Mouse (Mus musculus) CH12.LX (cell line): Measurements from ENCODE around the gene Dclre1b. TPM values are rescaled to one million over a fixed set of nuclear protein-coding genes. Genes with fewer than 3 reads are reported as not detected.
"Not testable (repeated sequence)": the region's sequence is repeated elsewhere in the genome, so short reads cannot be mapped to it uniquely, and the experiment has no call there.

Experiments used
- DNase-seq: peaks from one replicate; pipeline ENCODE4 v3.0.0-alpha.2; 2013; ENCODE audit errors: extremely low read depth
- H3K27ac ChIP-seq: 2 replicates; pipeline ENCODE4 v1.5.1; 2012; ENCODE audit warnings: low read depth, mild to moderate bottlenecking, control low read depth, moderate library complexity; ENCODE audit not compliant: insufficient read depth
- H3K27me3 ChIP-seq: replicated peaks from 2 replicates; pipeline ENCODE3; 2012; ENCODE audit warnings: inconsistent platforms
- H3K36me3 ChIP-seq, 2 experiments: replicated peaks in 1 of 2; 2 replicates each; pipeline versions ENCODE3 to v1.6.1; 2012; ENCODE audit warnings: inconsistent platforms in 1 of 2, low read length in 1 of 2, mild to moderate bottlenecking in 1 of 2, mixed read lengths in 1 of 2, moderate library complexity in 1 of 2; ENCODE audit not compliant: control insufficient read depth in 1 of 2, insufficient read depth in 1 of 2
- H3K4me1 ChIP-seq, 2 experiments: 2 replicates each; pipeline ENCODE4 v1.6.1; 2012; ENCODE audit warnings: inconsistent platforms in 1 of 2, moderate library complexity in 1 of 2; ENCODE audit not compliant: insufficient read depth in 2 of 2, control insufficient read depth in 1 of 2
- H3K4me2 ChIP-seq: 2 replicates; pipeline ENCODE4 v1.6.1; 2012; ENCODE audit warnings: low read depth, mild to moderate bottlenecking, control low read depth; ENCODE audit not compliant: poor library complexity, insufficient read depth, severe bottlenecking
- H3K4me3 ChIP-seq, 3 experiments: fragments of 150-350 bp in 1 of 3; sonication (generic) in 1 of 3; replicated peaks in 1 of 3; 2 replicates each; pipeline versions ENCODE3 to v1.5.1; 2011 to 2012; ENCODE audit warnings: low read depth in 2 of 3, low read length in 2 of 3, mild to moderate bottlenecking in 2 of 3, moderate library complexity in 2 of 3, control low read depth in 1 of 3, improper control_type of control experiment in 1 of 3, inconsistent platforms in 1 of 3, mixed read lengths in 1 of 3; ENCODE audit not compliant: poor library complexity in 1 of 3
- H3K79me2 ChIP-seq: replicated peaks from 2 replicates; pipeline ENCODE4 v1.6.1; 2012; ENCODE audit warnings: mild to moderate bottlenecking, moderate library complexity; ENCODE audit not compliant: control insufficient read depth, poor library complexity, insufficient read depth, severe bottlenecking; ENCODE audit errors: extremely low read depth
- H3K9ac ChIP-seq: 2 replicates; pipeline ENCODE4 v1.6.1; 2012; ENCODE audit warnings: low read depth, mild to moderate bottlenecking, control low read depth, moderate library complexity; ENCODE audit not compliant: insufficient read depth
- H3K9me3 ChIP-seq: replicated peaks from 2 replicates; pipeline ENCODE3; 2012; ENCODE audit warnings: low read length, inconsistent platforms, mixed read lengths
- BHLHE40 ChIP-seq: IDR thresholded peaks from 2 replicates; pipeline ENCODE4 v1.6.1; 2011; ENCODE audit warnings: mild to moderate bottlenecking, low read depth, low read length, improper control_type of control experiment
- CHD1 ChIP-seq: IDR thresholded peaks from 2 replicates; pipeline ENCODE4 v1.6.1; 2012; ENCODE audit warnings: low read depth, low read length, improper control_type of control experiment, inconsistent platforms
- E2F4 ChIP-seq: IDR thresholded peaks from 2 replicates; pipeline ENCODE4 v1.6.1; 2011; ENCODE audit warnings: low read depth, low read length, improper control_type of control experiment; ENCODE audit not compliant: insufficient replicate concordance
- ELF1 ChIP-seq: IDR thresholded peaks from 2 replicates; pipeline ENCODE4 v1.6.1; 2014; ENCODE audit warnings: low read depth, mild to moderate bottlenecking, inconsistent platforms, low read length, improper control_type of control experiment
- EP300 ChIP-seq: IDR thresholded peaks from 2 replicates; pipeline ENCODE4 v1.6.1; 2011; ENCODE audit warnings: low read length, improper control_type of control experiment
- IRF4 ChIP-seq: IDR thresholded peaks from 2 replicates; pipeline ENCODE4 v1.6.1; 2014; ENCODE audit warnings: low read depth, mild to moderate bottlenecking, inconsistent platforms, low read length, improper control_type of control experiment
- JUND ChIP-seq: conservative IDR thresholded peaks from 2 replicates; pipeline ENCODE4 v1.6.1; 2011; ENCODE audit warnings: low read depth, low read length, improper control_type of control experiment
- KAT2A ChIP-seq: IDR thresholded peaks from 2 replicates; pipeline ENCODE4 v1.6.1; 2012; ENCODE audit warnings: low read length, improper control_type of control experiment, inconsistent platforms; ENCODE audit not compliant: insufficient replicate concordance
- MAFK ChIP-seq: IDR thresholded peaks from 2 replicates; pipeline ENCODE4 v1.6.1; 2011; ENCODE audit warnings: low read length, improper control_type of control experiment; ENCODE audit not compliant: insufficient replicate concordance
- MAX ChIP-seq: IDR thresholded peaks from 2 replicates; pipeline ENCODE4 v1.6.1; 2011; ENCODE audit warnings: low read length, improper control_type of control experiment
- MAZ ChIP-seq: IDR thresholded peaks from 2 replicates; pipeline ENCODE4 v1.6.1; 2012; ENCODE audit warnings: low read depth, mild to moderate bottlenecking, inconsistent platforms, low read length, improper control_type of control experiment, moderate library complexity
- MXI1 ChIP-seq: IDR thresholded peaks from 2 replicates; pipeline ENCODE4 v1.6.1; 2011; ENCODE audit warnings: mild to moderate bottlenecking, low read depth, low read length, improper control_type of control experiment
- NRF1 ChIP-seq: IDR thresholded peaks from 2 replicates; pipeline ENCODE4 v1.6.1; 2014; ENCODE audit warnings: low read depth, mild to moderate bottlenecking, inconsistent platforms, low read length, improper control_type of control experiment, moderate library complexity
- POLR2AphosphoS2 ChIP-seq: IDR thresholded peaks from 2 replicates; pipeline ENCODE4 v1.6.1; 2011; ENCODE audit warnings: low read depth, low read length, improper control_type of control experiment
- RAD21 ChIP-seq: IDR thresholded peaks from 2 replicates; pipeline ENCODE4 v1.6.1; 2011; ENCODE audit warnings: low read depth, mild to moderate bottlenecking, low read length, improper control_type of control experiment, moderate library complexity
- RCOR1 ChIP-seq: conservative IDR thresholded peaks from 2 replicates; pipeline ENCODE4 v1.6.1; 2012; ENCODE audit warnings: low read depth, mild to moderate bottlenecking, inconsistent platforms, low read length, improper control_type of control experiment
- SIN3A ChIP-seq: IDR thresholded peaks from 2 replicates; pipeline ENCODE4 v1.6.1; 2012; ENCODE audit warnings: low read length, improper control_type of control experiment, inconsistent platforms
- SMC3 ChIP-seq: IDR thresholded peaks from 2 replicates; pipeline ENCODE4 v1.6.1; 2011; ENCODE audit warnings: low read depth, low read length, improper control_type of control experiment
- TBP ChIP-seq: conservative IDR thresholded peaks from 2 replicates; pipeline ENCODE4 v1.6.1; 2011; ENCODE audit warnings: low read depth, low read length, improper control_type of control experiment
- UBTF ChIP-seq: IDR thresholded peaks from 2 replicates; pipeline ENCODE4 v1.6.1; 2012; ENCODE audit warnings: low read depth, mild to moderate bottlenecking, inconsistent platforms, low read length, improper control_type of control experiment, moderate library complexity
- ZKSCAN1 ChIP-seq: IDR thresholded peaks from 2 replicates; pipeline ENCODE4 v1.6.1; 2012; ENCODE audit warnings: low read depth, inconsistent platforms, low read length, improper control_type of control experiment, borderline replicate concordance
- dilution Hi-C: fragments of 300-500 bp; cut with MboI; formaldehyde crosslinking; loops from 2 replicates; pipeline ENCODE4 v1.14.3; 2020; ENCODE audit warnings: low sequenced_read_pairs; ENCODE audit not compliant: extremely low pct_unique_long_range_greater_than_20kb, extremely low pct_ligation_motif_present
- in situ Hi-C: fragments of 300-500 bp; cut with MboI; formaldehyde crosslinking; loops from 3 replicates; pipeline ENCODE4 v1.14.3; 2019; ENCODE audit warnings: low sequenced_read_pairs, low pct_ligation_motif_present, low pct_unique_long_range_greater_than_20kb, mixed read lengths
- polyA plus RNA-seq: library from polyadenylated mRNA; unstranded; fragments of >175 nt; gene quantifications from 2 replicates; pipeline ENCODE4 v1.2.1, GENCODE M21; 2012; ENCODE audit warnings: low read depth; ENCODE audit not compliant: insufficient read length
- total RNA-seq, 2 experiments: library from RNA; depleted of rRNA; stranded (reverse); fragments of 300-350 nt in 1 of 2; fragments of >200 nt in 1 of 2; gene quantifications; 2 replicates each; pipeline ENCODE4 v1.2.3; 2012 to 2014

Gene Dclre1b
- total and polyA plus RNA-seq, 3 experiments: 10.2 to 32.2 (median 16.7) TPM

- in situ Hi-C loops: no loop called here
- Histone ChIP-seq H3K4me2 (no peak overlapping the region), H3K27ac (no peak overlapping the region)
Observed at GRCm38 (mm10) chr3:103792566-103792965, 16.7 kb downstream of the Dclre1b start.

GRCm38 (mm10) chr3:103792111-103792406 lies 17.2 kb downstream of the Dclre1b start:
- H3K9ac ChIP-seq, DNase-seq, H3K27me3 ChIP-seq, dilution Hi-C loops, H3K36me3 ChIP-seq, H3K27ac ChIP-seq, H3K9me3 ChIP-seq, in situ Hi-C loops: not testable (repeated sequence)
- Histone ChIP-seq H3K4me2 (peak overlapping the region; percentile 70; the same call in 1 of the 2 replicates), H3K79me2 (peaks cover 39% of the 10 kb centered on the region), H3K4me1 (peaks cover 9 to 45% of the 10 kb centered on the region in 2 experiments; a peak in 3 of 4 replicates), H3K4me3 (peak overlapping the region in 1 of 3 experiments; percentile 93)

More at GRCm38 (mm10) chr3:103792566-103792965, 16.7 kb downstream of the Dclre1b start:
- Histone ChIP-seq H3K9ac (no peak overlapping the region), H3K9me3 (no peaks in the 10 kb centered on the region), H3K36me3 (no peaks in the 10 kb centered on the region), H3K27me3 (peaks cover 5% of the 10 kb centered on the region), H3K79me2 (peaks cover 34% of the 10 kb centered on the region), H3K4me3 (no peak overlapping the region), H3K4me1 (peaks cover 6 to 40% of the 10 kb centered on the region in 2 experiments; a peak in 3 of 4 replicates)
- dilution Hi-C loops: no loop called here
- no peak for DNase-seq
- TF ChIP-seq MAFK: no peak
- no peak for TF ChIP-seq POLR2AphosphoS2
- no peak for TF ChIP-seq CHD1
- no peak for TF ChIP-seq RAD21
- no peak for TF ChIP-seq RCOR1
- TF ChIP-seq MXI1: no peak
- no peak for TF ChIP-seq MAX
- TF ChIP-seq NRF1: no peak
- TF ChIP-seq TBP: no peak
- TF ChIP-seq IRF4: no peak
- TF ChIP-seq SMC3: no peak

GRCm38 (mm10) chr3:103791230-103792110 lies 17.8 kb downstream of the Dclre1b start, which contains the start of gene Hipk1:
TSS of gene Hipk1 (minus strand) at chr3:103791563.
- Histone ChIP-seq H3K9me3 (no peaks in the 10 kb centered on the region), H3K79me2 (peaks cover 45% of the 10 kb centered on the region), H3K27me3 (peaks cover 5% of the 10 kb centered on the region), H3K4me2 (peak within 1 kb of the TSS; percentile 70), H3K9ac (peak within 1 kb of the TSS; percentile 83), H3K4me1 (peaks cover 11 to 49% of the 10 kb centered on the region in 2 experiments; a peak in 3 of 4 replicates), H3K36me3 (peaks cover 0 to under 1% of the 10 kb centered on the region in 2 experiments), H3K4me3 (peak within 1 kb of the TSS; percentile 89 to 98 (median 93)), H3K27ac (peak within 1 kb of the TSS; percentile 83)
- dilution Hi-C loops: no loop called here
- peak; percentile 87 for DNase-seq
- in situ Hi-C loops: no loop called here
- peak; percentile 55; the same call in 1 of the 2 replicates for TF ChIP-seq MXI1
- peak; percentile 57; the same call in 1 of the 2 replicates for TF ChIP-seq IRF4
- TF ChIP-seq SMC3: no peak
- peak; percentile 69 for TF ChIP-seq NRF1
- 0 out of 2 replicates have a peak, but pooled peaks have one; percentile 34 for TF ChIP-seq BHLHE40
- TF ChIP-seq SIN3A: peak; percentile 89
- 0 out of 2 replicates have a peak, but pooled peaks have one; percentile 71 for TF ChIP-seq CHD1
- TF ChIP-seq ELF1: peak; percentile 96
- TF ChIP-seq ZKSCAN1: no peak
- 0 out of 2 replicates have a peak, but pooled peaks have one; percentile 80 for TF ChIP-seq UBTF
- 0 out of 2 replicates have a peak, but pooled peaks have one; percentile 18 for TF ChIP-seq E2F4
- peak; percentile 93 for TF ChIP-seq MAZ
- TF ChIP-seq EP300: no peak
- 0 out of 2 replicates have a peak, but pooled peaks have one; percentile 36 for TF ChIP-seq POLR2AphosphoS2
- no peak for TF ChIP-seq TBP
- TF ChIP-seq KAT2A: 0 out of 2 replicates have a peak, but pooled peaks have one; percentile 65
- TF ChIP-seq RCOR1: no peak
- TF ChIP-seq JUND: no peak
